Mouse (Mus musculus) right cerebral cortex, postnatal 36 days (tissue): Measurements from ENCODE around the gene Mdm2.
"Not testable (repeated sequence)": the region's sequence is repeated elsewhere in the genome, so short reads cannot be mapped to it uniquely, and the experiment has no call there.

ENCODE experiments used
- DNase-seq, 2 experiments: peaks; one replicate each; pipeline ENCODE4 v3.0.0; 2022; ENCODE audit warnings: low spot score in 2 of 2, mixed read lengths in 1 of 2

The Mdm2 gene

GRCm38 (mm10) chr10:117713466-117713865, 2.9 kb upstream of the Mdm2 start:
- no peak for DNase-seq

- no peak for DNase-seq
Measured at GRCm38 (mm10) chr10:117712871-117713270, 2.3 kb upstream of the Mdm2 start.

DNA sequence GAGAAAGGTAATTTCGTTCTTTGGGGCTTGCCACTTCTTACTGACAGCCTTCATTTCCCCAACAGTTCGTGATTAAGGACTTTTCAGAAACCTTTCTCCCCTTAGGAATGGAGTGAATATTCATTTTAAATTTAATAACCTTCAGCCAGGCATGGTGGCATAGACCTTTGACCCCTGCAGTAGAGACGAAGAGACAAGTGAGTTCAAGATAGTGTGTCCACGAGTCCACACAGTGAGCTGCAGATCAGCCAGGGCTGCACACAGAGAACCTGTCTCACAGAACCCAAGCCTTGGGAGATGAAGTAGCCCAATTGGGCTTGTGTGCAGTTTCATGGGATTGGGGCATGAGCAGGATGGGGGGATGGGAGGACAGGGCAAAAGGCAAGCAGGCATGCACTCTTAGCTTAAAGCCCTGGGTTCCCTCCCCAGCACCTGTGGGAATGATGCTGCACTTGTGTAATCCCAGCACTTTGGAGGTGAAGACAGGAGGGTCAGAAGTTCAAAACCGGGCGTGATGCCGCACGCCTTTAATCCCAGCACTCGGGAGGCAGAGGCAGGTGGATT, 1.7 kb upstream of the Mdm2 start:
- DNase-seq: no peak

- no peak for DNase-seq
Measured at GRCm38 (mm10) chr10:117711408-117711807, 850 bp upstream of the Mdm2 start.

DNA sequence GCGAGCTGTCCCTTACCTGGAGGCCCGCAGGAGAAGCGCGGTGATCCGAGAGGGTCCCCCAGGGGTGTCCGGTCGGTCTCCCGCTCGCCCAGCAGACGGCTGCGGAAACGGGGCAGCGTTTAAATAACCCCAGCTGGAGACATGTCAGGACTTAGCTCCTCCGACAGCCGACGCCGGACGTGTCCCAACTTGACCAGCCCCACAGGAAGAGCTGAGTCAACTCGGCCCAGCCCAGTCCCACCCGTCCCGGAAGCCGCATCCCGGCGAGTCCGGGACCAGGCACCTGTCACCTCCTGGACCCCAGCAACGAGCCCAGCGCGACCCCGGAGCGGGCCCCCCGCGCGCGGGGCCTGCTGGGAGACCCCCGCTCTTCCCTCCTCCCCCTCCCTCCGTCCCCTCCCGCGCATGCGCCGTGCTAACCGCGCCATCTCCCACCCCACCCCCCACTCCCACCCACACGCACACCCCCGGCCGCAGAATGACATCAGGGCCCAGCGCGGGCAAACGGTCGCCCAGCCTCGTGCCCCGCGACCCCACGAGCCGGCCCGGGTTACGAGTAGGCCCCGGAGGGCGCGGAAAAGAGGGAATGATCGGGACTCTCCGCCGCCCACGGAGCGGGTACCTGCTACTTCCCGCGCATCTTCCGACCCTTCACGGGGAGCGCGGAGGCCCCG, 491 bp downstream of the Mdm2 start:
- DNase-seq: peak; percentile 41 to 46

DNA sequence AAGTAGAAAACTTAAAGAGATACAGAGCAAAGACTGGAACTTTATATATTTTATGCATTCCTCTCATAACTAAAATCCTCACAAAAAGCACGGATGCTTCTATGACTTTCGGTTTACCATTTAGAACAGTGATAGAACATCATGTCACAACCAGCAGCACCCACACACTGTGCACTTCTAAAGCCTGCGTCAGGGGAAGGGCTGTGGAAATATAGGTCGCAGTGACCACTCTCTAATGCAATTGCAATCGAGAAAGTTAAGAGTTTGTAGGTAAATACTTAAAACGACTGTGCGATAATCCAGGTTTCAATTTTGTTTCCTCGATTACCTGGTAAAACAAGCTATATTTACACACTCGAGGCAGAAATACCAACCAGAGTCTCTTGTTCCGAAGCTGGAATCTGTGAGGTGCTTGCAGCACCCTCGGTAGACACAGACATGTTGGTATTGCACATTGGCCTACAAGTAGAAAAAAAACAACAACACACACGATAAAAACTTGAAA, 1.2 kb downstream of the Mdm2 start:
- no peak for DNase-seq

DNA sequence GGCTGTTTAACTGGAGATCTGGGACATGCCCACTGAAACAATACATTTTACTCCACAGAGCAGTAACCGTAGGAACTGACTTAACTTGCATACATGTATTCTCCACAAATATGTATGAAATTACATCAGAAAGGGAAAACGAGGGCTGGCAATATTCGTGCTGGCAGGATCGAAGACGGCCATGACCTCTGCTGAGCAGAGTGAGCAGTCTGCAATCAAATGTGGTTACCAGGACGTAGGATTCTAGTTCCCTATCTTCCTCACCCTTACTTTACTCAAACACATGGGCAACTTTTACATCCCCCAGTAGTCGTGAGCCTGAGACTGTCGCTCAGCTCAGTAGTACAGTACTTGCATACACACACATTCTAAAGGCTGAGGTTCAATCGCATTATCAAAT, 1.7 kb downstream of the Mdm2 start:
- DNase-seq: no peak

GRCm38 (mm10) chr10:117708376-117708775, 2.2 kb downstream of the Mdm2 start:
- no peak for DNase-seq

DNA sequence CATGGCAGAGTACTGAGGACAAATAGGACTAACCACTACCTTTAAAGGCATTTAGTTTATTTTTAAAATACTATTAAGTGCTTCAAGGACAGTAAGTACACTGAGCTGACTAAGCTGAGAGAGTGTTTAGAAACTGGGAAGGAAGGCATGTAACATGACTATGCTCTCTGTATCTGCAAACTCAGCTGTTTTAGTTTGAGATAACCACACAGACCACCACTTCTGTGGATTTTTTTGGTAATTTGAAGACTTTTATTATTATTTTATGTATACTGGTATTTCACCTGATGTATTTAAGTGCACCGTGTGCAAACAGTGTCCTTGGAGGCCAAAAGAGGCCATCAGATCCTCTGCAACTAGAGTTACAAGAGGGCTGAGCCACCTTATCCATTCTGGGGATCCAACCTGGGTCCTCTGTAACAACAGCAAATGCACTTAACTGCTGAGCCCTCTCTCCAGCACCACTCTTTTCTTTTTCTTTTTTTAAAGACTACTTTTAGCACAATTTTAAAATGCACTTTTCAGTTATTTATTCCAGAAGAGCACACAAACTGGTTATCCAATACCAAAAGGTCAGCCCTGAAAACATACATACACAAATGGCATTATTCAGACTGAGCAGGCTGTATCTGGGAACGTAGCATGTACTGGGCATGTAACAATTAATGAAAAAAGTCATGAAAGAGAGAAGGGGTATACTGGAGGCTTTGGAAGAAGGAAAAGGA, 3.3 kb downstream of the Mdm2 start:
- DNase-seq: no peak

DNA sequence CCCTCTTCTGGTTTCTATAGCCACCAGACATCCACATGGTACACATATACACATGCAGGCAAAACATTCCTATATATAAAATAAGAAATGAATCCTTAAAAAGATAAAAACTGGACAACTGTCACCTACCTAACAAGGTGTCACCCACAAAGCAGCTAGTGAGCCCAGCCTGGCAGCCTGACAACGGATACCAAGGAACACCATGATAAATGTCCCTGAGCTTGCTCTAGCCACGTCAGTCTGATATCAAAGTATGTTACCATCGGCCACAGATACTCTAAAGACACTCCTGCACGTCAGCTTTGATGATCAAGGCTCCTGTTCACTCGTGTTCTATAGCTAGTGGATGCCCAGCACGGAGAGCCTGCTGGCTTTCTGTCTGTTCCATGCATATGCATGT, 4.1 kb downstream of the Mdm2 start:
- DNase-seq: no peak

DNA sequence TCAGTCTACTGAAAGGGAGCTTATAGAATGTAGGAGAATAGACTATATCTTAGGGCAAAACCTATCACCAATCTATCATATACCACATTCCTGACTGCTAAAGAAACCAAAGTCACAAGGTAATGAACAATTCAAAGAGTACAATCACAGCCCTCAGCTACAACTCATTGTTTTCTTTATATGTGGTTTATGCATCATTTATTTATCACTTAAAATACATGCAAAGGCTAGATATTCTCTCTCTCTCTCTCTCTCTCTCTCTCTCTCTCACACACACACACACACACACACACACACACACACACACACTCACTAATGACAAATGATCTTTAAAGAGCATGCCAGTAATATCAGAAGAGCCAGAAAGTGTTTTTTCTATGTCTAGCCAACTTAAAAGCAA, 4.8 kb downstream of the Mdm2 start:
- no peak for DNase-seq

DNA sequence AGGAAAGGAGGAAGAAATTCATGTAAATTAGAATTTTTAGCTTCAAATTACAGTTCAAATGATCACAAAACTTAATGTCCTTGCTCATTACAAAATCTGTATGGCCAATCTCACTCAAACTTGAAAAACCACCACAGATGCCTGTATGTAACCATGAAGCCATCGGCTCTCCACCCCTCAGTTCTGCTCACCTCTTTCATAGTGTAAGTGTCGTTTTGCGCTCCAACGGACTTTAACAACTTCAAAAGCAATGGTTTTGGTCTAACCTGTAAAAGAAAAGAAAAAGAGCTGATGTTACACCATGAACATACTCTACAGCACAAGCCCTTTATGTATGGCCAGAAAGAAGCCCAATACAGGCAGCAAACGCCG, 5.6 kb downstream of the Mdm2 start:
- no peak for DNase-seq

GRCm38 (mm10) chr10:117704314-117704963, 6.1 kb downstream of the Mdm2 start:
- DNase-seq: not testable (repeated sequence)

DNA sequence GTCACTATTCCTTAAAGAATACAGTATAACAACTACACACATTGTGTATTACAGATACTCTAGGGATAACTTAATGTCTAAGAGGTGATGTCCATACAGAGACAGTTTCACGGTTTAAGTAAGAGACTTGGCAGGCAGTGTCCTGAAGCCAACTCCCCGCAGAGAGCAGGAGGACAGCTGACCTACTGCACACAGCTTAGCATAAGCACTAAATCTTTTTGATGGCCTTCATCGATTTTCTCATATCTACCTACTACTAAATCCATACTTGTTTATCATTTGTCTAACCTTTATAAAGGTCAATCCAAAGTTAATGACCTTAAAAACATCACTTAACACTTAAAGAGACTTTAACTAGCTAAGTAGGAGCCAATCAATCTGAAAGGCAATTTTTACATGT, 7.1 kb downstream of the Mdm2 start:
- no peak for DNase-seq

GRCm38 (mm10) chr10:117702024-117702833, 8.3 kb downstream of the Mdm2 start:
- DNase-seq: no peak

DNA sequence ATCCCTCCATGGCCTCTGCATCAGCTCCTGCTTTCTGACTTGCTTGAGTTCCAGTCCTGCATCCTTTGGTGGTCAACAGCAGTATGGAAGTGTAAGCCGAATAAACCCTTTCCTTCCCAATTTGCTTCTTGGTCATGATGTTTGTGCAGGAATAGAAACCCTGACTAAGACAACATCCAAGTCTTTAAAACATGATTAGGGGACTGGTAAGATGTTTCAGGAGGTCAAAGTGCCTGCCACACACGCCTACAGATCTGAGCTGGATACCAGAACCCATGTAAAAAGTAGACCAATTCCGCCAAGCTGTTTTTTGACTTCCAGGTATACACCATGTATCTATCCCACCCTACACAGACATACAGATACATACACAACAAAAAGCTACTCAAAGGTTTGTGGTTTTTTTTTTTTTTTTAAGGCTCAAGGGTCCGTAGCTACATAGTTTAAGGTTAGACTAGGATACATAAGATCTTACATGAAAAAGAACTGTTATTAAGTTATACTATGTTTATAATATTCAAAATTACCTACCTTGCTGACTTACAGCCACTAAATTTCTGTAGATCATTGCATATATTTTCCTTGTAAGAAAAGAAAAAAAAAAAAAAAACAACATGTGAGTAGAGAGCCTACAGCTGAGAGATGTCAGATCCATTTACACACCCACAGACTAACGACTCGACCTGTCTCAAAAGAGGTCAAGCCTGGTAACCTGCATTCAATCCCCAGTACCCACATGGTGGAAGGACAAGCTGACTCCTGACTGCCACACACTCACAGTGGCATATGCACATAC, 9.3 kb downstream of the Mdm2 start:
- no peak for DNase-seq

GRCm38 (mm10) chr10:117700450-117700849, 10.1 kb downstream of the Mdm2 start:
- no peak for DNase-seq

DNA sequence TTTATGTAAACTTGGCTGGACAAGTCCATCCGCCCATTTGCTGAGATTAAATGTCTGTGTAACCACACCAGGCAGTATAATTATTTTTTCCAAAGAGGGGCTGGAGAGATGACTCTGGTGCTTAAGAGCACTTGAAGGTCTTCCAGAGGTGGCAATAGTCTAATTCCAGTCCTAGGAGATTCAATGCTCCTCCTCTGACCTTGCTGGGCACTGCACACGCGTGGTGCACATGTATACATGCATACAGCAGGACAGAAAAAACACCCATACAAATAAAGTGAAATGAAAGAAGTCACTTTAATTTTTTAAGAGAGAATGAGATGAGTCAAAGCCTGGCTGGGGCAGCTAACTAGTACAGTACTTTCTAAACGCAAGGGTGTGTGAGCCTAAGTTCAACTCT, 10.6 kb downstream of the Mdm2 start:
- DNase-seq: no peak

DNA sequence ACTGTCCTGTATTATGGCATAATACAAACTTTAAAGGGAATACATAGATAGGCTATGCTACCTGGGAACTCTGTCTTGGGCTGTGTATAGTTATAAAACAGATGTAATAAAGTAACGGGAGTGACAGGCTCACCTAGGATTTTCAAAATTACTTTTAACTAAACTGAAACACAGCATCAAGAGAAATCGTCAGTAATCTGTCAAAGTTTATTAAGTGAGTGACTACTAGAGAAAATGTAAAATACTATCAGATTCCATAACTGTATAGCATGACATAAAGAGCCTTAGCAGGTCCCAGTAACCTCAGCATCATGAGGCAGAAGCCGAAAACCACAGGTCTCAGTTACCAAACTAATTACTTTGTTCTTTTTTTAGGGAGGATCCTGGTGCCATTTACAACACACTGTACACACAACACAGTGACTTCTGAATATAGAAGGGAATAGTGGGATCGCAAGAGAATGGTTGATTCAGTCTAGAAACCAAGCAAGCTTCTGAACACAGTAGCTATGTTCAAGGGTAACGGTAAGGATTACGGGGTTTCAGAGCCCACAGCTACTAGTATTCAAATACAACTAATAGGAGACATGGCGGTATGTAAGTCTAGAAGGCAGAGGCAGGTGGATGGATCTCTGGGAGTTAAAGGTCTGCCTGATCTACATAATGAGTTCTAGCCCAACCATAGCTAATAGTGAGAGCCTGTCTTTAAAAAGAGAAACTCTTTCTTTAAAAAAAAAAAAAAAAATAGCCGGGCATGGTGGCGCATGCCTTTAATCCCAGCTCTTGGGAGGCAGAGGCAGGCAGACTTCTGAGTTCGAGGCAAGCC, 12.0 kb downstream of the Mdm2 start:
- no peak for DNase-seq

GRCm38 (mm10) chr10:117697561-117698115, 12.9 kb downstream of the Mdm2 start:
- no peak for DNase-seq
